Mouse (Mus musculus): ENCODE results near the gene Gm20388.

Gene Gm20388

DNA sequence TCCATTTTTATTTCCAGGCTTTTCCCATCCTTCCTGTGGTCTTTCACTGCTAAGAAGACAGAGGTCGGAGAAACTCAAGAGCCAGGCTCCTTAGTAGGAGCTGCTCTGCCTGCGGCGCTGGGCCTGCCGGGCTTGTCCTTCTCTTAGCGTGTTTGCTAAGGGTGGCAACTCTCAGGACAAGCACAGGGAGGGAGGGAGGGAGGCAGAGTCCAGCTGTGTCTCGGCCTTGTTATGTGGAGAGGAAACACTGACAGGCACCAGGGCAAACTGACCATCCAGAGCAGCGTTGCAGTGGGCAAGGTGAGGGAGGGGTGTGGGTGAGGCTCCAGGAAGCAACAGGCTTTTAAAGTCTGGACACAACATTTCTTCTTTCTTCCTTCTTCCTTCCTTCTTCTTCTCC lies 178.9 kb downstream of the Gm20388 start:
- no peak for DNase-seq (ENCODE audit: low spot score)

DNA sequence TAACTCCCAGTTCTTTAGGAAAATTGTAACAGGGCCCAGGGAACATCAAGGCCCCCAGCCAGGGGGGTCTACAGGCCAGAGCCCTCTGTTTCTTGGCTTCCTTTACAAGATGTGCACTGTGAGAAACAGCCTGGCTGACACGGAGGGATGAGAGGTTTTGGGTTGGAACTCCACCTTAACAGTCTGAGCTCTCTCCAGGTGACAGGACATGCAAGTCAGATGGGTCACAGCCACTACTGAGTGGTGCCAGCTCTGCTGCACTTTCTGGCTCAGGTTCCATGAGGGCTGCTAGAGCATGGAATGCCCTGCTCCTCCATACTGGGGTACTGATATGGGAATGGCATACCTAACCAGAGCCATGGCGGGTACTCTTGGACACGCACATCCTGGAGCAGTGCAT lies 180.4 kb downstream of the Gm20388 start:
- DNase-seq (ENCODE audit: low spot score): no peak

DNA sequence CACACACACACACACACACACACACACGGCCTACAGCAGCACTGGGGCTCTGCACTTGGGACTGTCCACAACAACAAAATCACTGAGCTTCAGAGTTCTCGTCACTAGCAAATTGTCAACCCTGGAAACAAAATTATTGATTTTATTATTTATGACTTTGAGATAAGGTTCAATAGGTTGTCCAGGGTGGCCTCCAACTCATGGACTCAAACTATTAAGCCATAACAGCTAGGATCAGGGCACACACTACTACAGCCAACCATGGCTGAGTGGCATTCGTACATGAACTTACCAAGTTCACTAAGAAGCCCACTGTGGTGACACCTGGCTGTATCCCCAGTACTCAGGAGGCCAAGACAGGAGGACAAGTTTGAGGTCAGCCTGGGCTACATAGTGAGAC lies 182.5 kb downstream of the Gm20388 start:
- no peak for DNase-seq (ENCODE audit: low spot score)

DNA sequence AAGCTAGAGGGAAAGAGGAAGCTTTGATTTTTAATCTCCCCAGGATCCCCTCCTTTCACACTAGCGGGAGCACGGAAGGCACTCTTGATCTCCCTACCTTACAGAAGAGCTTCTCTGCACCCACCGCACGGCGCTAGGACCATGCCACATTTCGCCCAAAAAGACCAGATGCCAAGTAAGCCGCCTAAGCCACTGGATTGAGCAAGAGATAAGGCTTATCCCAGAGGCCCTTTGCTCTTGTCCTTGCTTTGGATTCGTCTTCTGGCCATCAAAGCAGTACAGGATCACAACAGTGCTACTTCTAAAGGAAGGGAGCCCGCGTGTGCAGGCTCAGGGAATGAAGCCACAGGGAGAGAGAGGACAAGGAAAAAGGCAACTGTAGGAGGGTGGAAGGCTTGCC lies 184.2 kb downstream of the Gm20388 start:
- DNase-seq (ENCODE audit: low spot score): no peak

DNA sequence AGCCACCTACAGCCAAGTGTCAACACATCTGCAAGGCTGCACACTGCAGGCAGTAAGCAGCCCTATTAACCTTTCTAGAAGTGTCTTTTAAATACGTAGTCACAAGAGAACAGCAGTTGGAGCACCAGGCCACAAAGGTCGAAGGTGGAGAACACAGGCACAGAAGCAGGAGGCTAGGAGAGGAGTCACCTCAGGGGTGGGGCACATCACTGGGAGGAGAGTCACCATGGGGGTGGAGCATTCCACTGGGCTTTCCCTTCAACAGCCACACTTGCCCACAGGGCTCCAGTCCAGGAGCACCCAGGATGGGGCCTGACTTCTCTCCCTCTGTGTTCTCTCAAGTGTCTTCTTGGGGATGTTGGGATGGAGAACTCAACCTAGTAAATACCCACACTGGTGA lies 185.8 kb downstream of the Gm20388 start:
- no peak for DNase-seq (ENCODE audit: low spot score)

DNA sequence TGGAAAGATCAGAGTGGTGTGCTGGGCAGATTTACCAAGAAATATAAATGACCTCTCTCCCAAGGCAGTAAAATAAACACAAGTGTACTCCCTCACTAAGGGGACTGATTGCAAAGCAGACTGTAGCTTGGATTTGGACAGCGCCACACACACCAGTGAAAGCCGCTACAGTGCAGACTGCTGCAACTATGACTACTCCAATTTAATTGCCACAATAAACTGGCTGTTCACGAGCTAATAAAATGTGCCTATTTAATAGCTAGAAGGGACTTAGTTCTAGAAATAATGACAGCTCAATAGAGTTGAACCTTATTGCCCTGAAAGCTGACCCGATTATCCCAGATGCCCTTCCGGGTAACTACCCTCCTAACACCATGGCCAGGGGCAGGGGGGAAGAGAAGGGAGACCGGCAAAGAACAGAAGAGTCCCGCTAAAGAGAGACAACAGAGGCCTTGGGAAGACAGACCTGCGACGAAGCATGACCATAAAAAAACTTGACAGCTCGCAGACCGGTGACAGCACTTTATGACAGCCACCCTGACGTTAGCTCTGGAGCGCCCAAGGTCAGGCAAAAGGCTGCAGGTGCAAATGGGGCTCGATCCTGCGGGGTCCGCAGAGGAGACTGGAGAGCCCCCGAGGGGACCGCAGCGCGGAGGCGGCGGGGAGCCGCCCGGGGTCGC lies 189.9 kb downstream of the Gm20388 start:
- DNase-seq (ENCODE audit: low spot score): no peak

DNA sequence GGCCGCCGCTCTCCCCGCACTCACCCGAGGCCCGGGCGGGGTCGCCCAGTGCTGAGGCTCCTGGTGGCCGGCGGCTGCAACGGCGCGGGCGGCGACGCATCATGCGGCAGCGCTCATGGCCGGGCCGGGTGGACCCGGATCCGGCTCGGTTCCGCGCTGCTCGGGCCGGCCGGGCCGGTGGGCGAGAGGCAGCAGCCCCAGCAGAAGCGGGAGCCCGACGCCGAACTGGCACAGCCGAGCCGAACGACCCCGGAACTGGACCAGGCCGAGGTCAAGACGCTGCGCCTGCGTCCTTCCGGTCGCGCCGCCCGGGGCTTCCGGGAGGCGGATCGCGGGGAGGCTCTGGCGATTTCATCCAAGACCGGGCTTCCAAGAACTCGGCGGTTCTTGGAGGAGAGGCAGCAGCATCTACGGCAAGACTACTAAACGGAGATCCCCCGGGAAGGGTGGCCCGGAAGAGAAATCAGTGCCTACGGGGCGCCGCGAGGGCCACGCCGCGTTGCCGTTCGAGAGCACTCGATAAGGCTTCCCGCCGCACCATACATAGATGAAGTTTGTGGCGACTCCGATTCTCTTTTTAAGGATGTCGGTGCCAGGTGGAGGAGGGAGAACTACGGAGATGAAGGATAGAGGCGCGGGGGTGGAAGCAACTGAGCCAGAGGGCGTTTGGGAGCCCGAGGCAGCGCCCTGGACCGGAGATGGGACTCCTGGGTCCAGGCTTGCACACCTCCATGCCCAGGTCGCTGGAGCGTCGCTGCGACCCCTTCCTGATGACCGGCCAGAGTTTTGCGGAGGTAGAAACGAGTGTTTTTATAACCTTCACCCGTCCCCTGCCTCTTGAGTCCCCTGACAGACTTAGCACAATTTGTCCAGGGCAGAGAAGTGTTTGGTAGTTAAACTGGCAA lies 190.7 kb downstream of the Gm20388 start, which contains the start of gene Zdhhc7:
Gene Zdhhc7 (minus strand): TSS at position 415 of the 905 bp plus-strand sequence.
- peak; percentile 81 for DNase-seq (ENCODE audit: low spot score)

DNA sequence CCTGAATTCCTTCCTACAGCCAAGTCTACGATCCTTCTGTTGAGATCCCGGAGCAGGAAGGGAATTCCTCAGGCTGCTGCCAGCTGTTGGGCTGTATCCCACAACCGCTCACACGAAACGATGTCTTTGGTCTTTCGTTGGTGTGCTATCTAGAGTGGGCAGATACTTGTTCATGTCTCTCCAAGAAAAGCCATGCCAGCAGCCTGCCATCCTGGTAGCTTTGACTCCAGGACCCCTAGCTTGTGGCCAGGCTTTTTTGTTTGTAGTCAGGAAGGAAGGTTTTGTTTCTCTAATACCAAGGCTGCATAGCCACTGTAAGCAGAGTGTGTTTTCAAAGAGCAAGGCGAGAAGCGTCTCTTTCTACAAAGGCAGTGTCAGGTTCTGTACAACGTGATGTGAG lies 193.3 kb downstream of the Gm20388 start:
- no peak for DNase-seq (ENCODE audit: low spot score)

DNA sequence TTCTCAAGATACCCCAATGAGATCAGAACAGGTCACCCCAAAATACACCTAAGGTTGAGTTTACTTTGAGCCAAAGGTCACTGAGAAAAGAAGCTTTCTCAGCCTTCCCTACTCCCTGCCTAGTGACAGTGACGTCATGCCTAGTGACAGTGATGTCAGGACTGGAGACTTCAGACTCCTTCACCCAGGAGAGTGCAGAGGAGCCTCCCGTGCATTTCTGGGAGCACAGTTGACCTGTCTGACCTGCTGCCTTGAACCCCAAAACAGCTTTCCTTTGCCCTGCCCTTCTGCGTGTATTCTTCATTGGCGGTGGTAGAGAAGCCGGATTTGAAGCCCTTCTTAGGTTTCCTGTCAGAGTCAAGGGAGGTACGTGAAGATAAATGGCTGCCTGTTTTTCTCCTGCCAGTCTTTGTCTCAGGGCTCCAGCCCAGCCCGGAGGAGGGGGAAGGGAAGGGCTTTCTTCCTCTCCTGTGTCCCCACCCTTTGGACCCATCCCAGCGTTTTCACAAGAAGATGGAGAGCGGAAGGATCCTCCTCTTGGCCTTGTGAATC lies 194.2 kb downstream of the Gm20388 start:
- no peak for DNase-seq (ENCODE audit: low spot score)

DNA sequence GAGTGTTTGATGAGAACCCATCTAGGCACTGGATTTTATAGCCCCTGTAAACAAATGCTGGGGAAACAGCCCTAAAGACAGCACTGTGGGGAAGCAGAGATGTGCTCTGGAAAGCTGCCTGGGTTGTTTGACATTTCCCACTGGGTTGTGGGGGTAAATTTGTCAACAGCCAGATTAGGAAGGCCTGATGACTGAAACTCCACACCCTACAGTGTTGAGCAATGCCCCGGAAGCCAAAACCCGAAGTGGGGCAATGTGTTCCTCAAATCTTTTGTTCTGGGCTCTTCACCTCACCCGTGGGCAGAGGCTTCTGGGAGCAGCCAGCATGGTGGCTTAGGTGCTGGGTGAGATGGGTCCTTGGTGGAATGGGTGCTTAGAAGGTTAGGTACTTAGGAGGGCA lies 198.5 kb downstream of the Gm20388 start:
- DNase-seq (ENCODE audit: low spot score): no peak

DNA sequence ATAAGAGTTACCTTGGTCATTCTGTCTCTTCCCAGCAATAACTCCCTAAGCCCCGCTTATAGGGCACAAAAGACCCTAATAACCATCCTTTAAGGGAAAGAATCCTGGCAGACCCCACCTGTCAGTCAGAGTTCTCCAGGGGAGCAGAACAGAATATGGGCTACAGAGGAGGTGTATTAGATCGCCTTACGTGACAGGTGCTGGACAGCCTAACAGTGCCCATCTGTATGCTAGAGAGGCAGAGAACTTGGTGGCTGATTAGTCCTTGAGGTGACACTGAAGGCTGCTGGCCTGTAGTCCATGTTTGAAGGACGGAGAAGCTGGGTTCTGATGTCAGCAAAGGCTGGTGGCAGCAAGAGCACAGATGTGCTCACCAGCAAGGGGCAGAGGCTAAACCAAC lies 200.3 kb downstream of the Gm20388 start:
- DNase-seq (ENCODE audit: low spot score): no peak

DNA sequence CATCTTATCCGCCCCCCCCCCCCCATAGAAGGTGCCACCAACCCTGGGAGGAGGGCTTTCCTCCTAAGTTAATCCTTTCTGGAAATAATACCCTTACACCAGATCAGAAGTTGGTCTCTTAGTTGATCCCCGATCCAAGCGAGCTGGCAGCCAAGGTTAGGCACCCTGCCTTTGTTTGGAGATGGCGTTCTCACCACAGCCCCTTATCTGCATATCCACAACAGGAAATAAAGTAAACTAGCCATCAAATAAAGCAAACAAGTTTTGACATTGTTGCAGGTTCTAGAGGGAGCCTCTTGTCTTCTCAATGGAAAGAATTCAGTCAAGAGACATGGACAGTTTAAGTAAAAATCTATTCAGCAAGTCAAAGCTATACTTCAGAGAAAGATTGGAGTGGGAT lies 200.7 kb downstream of the Gm20388 start:
- DNase-seq (ENCODE audit: low spot score): no peak

DNA sequence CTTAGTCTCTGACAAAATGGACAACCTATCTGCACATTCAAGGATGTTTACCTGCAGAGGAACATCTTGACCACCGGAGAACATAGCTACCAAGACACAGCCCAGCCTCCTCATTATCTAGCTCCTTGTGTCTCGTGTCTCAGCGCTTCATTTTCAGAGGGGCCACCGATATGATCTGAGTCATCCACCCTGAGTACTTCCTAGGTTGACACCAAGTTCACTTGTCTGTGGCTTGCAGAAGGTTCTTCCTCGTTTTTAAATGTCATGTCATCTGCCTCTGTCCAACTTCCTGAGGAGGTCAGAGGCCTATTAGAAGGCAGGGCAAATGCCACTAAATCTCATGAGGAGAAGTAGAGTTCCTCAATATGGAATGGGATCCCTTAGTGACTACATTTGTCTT lies 201.9 kb downstream of the Gm20388 start:
- no peak for DNase-seq (ENCODE audit: low spot score)

DNA sequence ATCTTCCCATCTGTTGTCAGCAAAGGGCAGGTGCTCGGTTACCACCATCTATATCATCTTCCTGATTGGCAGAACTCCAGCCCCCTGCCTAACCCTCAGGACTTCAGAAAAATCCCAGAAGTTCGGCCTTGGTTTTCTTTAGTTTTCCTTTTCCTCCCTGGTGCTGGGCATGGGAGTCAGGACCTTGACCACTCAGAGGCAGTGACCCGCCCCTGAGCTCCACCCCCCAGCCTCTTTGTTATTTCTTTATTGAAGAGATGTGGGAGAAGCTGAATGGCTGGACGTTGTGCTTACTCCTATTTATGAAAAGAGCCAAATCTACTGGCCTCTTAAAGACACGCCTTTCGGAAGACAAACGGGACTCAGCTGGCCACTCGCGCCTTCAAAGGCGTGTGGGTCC lies 202.7 kb downstream of the Gm20388 start:
- no peak for DNase-seq (ENCODE audit: low spot score)

DNA sequence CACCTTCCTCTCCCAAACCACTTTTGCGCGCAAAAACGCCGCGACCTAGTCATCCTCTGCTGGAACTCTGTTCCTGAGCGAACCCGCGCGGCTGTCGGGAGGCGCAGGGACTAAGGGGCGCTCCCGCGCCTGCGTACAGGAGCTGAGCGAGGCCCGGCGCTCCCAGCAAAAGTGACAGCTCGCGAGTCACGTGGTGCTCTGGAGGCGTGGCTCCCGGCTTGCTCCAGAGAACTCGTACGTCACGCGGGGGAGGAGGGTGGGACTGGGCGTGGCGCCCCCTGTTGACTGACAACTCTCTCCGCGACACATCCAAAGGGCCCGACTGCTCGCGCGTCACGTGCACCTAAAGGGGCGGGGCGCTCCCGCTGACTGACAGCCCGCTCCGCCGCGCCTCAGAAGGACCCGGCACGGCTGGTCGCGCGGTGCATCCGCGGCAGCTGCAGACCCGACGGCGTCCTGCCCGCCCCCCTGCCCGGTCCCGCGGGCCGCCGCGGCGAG lies 203.2 kb downstream of the Gm20388 start, which contains the start of gene 6430548M08Rik:
Gene 6430548M08Rik (plus strand): TSS at position 395 of the 498 bp plus-strand sequence.
- peak; percentile 100 for DNase-seq (ENCODE audit: low spot score)

DNA sequence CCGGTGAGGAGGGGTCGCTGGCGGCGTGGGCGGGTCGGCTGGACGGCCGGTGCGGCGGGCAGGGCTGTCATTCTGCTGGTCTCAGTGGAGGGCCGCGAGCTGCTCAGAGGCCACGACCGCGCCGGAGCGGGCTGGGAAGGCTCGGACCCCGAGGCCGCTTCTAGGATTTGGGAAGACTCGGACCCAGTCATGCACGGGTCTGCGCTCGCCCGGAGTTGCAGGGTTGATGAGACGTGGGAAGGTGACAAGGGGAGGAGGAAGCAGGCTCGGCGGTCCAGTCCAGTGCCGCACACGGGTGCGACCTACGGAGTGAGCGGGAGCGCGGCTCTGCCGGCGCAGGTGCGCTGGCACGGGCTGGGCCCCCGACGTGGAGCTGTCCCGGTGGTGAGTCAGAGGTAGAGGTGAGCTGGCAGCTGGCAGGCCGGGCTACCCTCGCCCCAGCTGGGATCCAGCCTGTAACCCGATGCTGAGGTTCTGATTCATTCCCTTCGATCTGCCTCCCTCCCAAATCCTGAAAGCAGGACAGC lies 203.7 kb downstream of the Gm20388 start:
- peak; percentile 33 for DNase-seq (ENCODE audit: low spot score)

DNA sequence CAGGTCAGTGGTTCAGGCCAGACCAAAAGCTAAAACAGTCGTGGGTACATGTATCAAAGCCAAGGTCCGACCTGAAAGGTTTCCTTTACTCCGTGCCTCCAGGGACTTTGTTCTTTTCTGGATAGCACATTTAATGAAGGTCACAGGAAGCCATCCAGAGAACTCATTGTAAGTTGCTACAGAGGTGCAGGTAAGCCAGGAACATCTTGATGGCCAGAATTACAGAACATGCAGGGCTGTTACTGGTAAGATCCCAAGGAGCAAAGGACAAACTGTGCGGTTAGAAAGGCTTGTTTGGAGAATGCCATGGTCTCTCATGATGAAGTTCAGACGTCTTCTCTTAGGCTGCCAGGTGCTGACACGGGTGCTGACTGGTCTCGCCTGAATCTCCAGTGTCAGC lies 206.0 kb downstream of the Gm20388 start:
- no peak for DNase-seq (ENCODE audit: low spot score)

DNA sequence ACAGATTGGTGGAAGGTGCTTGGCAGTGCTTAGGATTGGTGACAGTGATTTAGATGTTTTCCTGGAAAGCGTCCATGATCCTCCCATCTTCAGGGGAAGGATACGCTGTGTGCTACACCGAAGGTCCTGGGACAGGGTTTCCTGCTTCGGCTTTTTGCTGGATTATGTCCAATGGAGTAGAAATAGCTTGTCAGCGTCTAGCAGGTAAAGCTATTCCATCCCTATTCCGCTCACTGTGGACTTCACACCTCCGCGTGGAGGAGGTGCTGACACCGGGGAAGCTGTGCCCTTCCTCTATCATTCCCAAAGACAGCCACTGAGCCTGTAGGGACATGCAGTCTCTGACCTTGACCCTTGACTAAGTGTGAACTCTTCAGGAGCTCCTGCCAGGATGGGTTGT lies 207.5 kb downstream of the Gm20388 start:
- DNase-seq (ENCODE audit: low spot score): no peak

DNA sequence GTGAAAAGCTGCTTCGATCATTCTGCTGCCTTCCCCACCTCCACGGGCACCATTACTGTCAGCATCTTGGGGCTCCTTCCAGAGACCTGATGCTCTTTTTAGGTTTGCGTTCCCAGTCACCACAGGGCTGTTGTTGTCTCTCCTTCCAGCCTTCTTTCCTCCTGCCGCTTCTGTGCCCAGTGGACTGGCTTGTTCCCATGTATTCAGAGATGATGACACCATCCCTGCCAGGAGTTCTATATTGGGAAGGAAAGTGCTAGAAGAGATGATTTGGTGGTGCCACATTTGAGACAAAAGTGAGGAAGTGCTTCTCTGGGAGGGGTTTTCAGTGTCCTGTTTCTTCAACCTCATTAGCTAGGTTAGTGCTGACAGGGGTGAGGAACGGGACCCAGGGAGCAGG lies 208.2 kb downstream of the Gm20388 start:
- no peak for DNase-seq (ENCODE audit: low spot score)

DNA sequence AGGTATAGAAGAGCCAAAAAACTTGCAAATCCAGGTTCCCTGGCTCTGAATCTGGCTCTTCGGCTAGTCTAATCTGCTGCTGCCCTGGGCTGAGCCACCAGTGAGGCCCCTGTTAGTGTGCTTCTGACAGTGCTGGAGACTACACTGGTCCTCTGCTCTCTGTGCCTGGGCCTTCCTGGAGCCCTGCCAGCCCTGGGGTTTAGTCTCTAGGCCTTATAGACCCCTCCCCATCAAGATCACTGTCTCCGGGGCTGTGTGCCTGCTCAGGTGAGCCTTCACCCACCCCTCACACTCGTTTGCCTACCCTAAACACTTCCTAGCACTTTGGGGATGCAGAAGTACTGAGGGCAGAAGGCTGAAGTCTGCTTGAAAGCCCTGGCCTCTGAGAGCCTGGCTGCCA lies 208.8 kb downstream of the Gm20388 start:
- no peak for DNase-seq (ENCODE audit: low spot score)

DNA sequence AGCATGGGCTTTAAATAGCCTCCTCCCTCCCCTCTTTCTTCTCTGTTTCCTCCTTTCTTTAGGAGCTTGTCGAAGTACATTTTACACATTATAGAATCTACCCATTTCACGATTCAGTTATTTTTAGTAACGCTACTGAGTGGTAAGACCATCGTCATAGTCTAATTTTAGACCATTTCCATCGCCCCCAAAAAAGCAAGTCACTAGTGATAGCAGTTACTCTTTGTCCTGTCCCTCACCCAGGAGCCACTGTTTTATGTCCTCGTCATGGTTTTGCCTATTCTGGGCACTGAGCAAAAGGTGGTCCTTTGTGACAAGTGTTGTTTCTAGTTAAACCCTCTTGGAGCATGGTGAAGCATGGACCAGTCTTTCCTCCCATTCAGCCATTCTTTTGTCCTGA lies 209.3 kb downstream of the Gm20388 start:
- DNase-seq (ENCODE audit: low spot score): no peak

DNA sequence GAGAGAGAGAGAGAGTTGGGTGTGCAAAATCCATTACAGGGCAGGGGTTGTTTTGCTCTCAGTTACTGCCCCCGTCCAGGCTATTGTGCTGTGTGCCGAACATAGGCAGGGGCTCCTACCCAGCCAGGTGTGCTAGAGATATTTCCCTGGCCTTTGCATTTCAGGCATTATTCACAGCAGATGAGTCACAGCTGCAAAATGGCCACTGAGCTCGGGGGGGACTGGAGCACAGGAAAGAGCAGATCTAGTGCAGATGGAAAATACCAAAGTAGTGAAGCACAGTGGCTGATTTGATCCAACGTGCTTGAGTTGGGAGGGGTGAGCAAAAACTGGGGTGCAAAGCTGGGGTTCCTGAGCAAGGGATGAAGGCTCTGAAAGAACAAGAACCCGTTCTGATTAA lies 210.3 kb downstream of the Gm20388 start:
- DNase-seq (ENCODE audit: low spot score): no peak

DNA sequence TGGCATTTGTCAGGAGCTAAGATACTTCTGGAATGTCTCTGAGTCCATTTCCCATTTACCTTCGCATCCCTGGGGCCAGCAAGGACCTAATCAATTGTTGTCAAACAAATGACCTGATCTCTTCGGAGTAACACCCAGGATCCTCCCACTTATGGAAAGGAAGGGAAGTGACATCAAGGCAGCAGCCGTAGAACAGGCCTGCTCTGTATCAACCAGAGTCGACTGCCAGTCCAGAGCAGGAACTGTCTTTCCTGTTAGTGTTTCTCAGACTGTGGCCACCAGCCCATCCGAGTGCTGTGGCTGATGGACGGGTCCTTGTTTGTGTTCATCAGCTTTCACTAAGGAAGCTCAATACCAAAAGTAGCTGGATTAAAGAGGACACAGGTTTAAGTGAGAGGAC lies 213.6 kb downstream of the Gm20388 start:
- no peak for DNase-seq (ENCODE audit: low spot score)
